Mouse (Mus musculus): ENCODE data around the gene Gm8897. TPM values are rescaled to one million over a fixed set of nuclear protein-coding genes. Genes with fewer than 3 reads are reported as not detected.
"Not testable (repeated sequence)": the region's sequence is repeated elsewhere in the genome, so short reads cannot be mapped to it uniquely, and the experiment has no call there.

Gene Gm8897
- not detected in 2 replicates for polyA plus RNA-seq (2012; rRNA removed)

- not testable (repeated sequence) for DNase-seq (ENCODE audit: low spot score)
These were observed at the start of gene Gm8897 for GRCm38 (mm10) chr5:11416118-11416517. Gm8897 (plus strand) TSS chr5:11416418.

GRCm38 (mm10) chr5:11416691-11417090, 473 bp downstream of the Gm8897 start:
- not testable (repeated sequence) for DNase-seq (ENCODE audit: low spot score)

Other genes with a start within 250 kb of the Gm8897 start
- not detected in 2 replicates for gene Gm5861, start 233.3 kb upstream of the Gm8897 start, polyA plus RNA-seq (2012; rRNA removed)
- not detected in 2 replicates for gene Gm8890, start 160.4 kb upstream of the Gm8897 start, polyA plus RNA-seq (2012; rRNA removed)
- not detected in 2 replicates for gene Speer1, start 74.9 kb upstream of the Gm8897 start, polyA plus RNA-seq (2012; rRNA removed)
- not detected in 2 replicates for gene Gm8906, start 86.3 kb downstream of the Gm8897 start, polyA plus RNA-seq (2012; rRNA removed)
- gene Gm6460, start 178.5 kb downstream of the Gm8897 start, polyA plus RNA-seq (2012; rRNA removed): not detected in 2 replicates

All from urinary bladder, adult 2 months (tissue).